Mouse (Mus musculus): ENCODE measurements around the gene Sh3gl2. TPM values are rescaled to one million over a fixed set of nuclear protein-coding genes. Genes with fewer than 3 reads are reported as not detected.

Sh3gl2 gene
- polyA plus RNA-seq, 1 experiment from 2014 or later, result 9.7 TPM

- TF ChIP-seq CTCF (IDR thresholded peaks at IDR 0.05; ENCODE audit: low read depth) (no peak), EP300 (optimal IDR thresholded peaks at IDR 0.05) (no peak)
- DNase-seq (ENCODE audit: low spot score), result no peak
- WGBS, result 49% methylated on average over 7 of the region's 7 CpGs
- no peak overlapping the region for H3K4me2 ChIP-seq (replicated peaks; ENCODE audit: low read depth)
- no peaks in the 10 kb centered on the region for H3K36me3 ChIP-seq (ENCODE audit: control insufficient read depth, insufficient read depth, low read length)
- no peak overlapping the region for H3K4me3 ChIP-seq (ENCODE audit: low read depth, low read length)
- no peak for ATAC-seq (ENCODE audit: low FRiP score, low TSS enrichment)
- no peak overlapping the region for H3K9ac ChIP-seq (ENCODE audit: low read length)
- no peak overlapping the region for H3K27ac ChIP-seq (replicated peaks)
- no peaks in the 10 kb centered on the region for H3K27me3 ChIP-seq (ENCODE audit: control insufficient read depth, insufficient read depth, low read length)
- no peaks in the 10 kb centered on the region for H3K4me1 ChIP-seq (replicated peaks; ENCODE audit: control insufficient read depth, insufficient read depth)
- H3K9me3 ChIP-seq (ENCODE audit: control insufficient read depth, low read length), result no peaks in the 10 kb centered on the region
These were observed 101.1 kb downstream of the Sh3gl2 start for GRCm38 (mm10) chr4:85305912-85306573.

GRCm38 (mm10) chr4:85319092-85319491 lies 114.2 kb downstream of the Sh3gl2 start:
- H3K4me1 ChIP-seq (replicated peaks; ENCODE audit: control insufficient read depth, insufficient read depth), result no peaks in the 10 kb centered on the region
- no peak overlapping the region for H3K27ac ChIP-seq (replicated peaks)
- H3K4me3 ChIP-seq (ENCODE audit: low read depth, low read length), result no peak overlapping the region
- no peak for ATAC-seq (ENCODE audit: low FRiP score, low TSS enrichment)
- no peaks in the 10 kb centered on the region for H3K36me3 ChIP-seq (ENCODE audit: control insufficient read depth, insufficient read depth, low read length)
- no peaks in the 10 kb centered on the region for H3K9me3 ChIP-seq (ENCODE audit: control insufficient read depth, low read length)
- DNase-seq (ENCODE audit: low spot score), result no peak
- TF ChIP-seq EP300 (optimal IDR thresholded peaks at IDR 0.05) (no peak), CTCF (IDR thresholded peaks at IDR 0.05; ENCODE audit: low read depth) (no peak)
- no peak overlapping the region for H3K4me2 ChIP-seq (replicated peaks; ENCODE audit: low read depth)
- no peaks in the 10 kb centered on the region for H3K27me3 ChIP-seq (ENCODE audit: control insufficient read depth, insufficient read depth, low read length)
- WGBS, result 57% methylated on average over 3 of the region's 3 CpGs
- no peak overlapping the region for H3K9ac ChIP-seq (ENCODE audit: low read length)

GRCm38 (mm10) chr4:85325454-85325853 lies 120.5 kb downstream of the Sh3gl2 start:
- no peaks in the 10 kb centered on the region for H3K4me1 ChIP-seq (replicated peaks; ENCODE audit: control insufficient read depth, insufficient read depth)
- H3K36me3 ChIP-seq (ENCODE audit: control insufficient read depth, insufficient read depth, low read length), result no peaks in the 10 kb centered on the region
- no peak overlapping the region for H3K4me2 ChIP-seq (replicated peaks; ENCODE audit: low read depth)
- no peaks in the 10 kb centered on the region for H3K9me3 ChIP-seq (ENCODE audit: control insufficient read depth, low read length)
- no peak for ATAC-seq (ENCODE audit: low FRiP score, low TSS enrichment)
- DNase-seq (ENCODE audit: low spot score), result no peak
- no peak overlapping the region for H3K27ac ChIP-seq (replicated peaks)
- H3K4me3 ChIP-seq (ENCODE audit: low read depth, low read length), result no peak overlapping the region
- TF ChIP-seq EP300 (optimal IDR thresholded peaks at IDR 0.05) (no peak), CTCF (IDR thresholded peaks at IDR 0.05; ENCODE audit: low read depth) (no peak)
- no peak overlapping the region for H3K9ac ChIP-seq (ENCODE audit: low read length)
- WGBS, result 57% methylated on average over 6 of the region's 6 CpGs
- H3K27me3 ChIP-seq (ENCODE audit: control insufficient read depth, insufficient read depth, low read length), result no peaks in the 10 kb centered on the region

GRCm38 (mm10) chr4:85326052-85326451 lies 121.1 kb downstream of the Sh3gl2 start:
- no peak overlapping the region for H3K9ac ChIP-seq (ENCODE audit: low read length)
- no peaks in the 10 kb centered on the region for H3K4me1 ChIP-seq (replicated peaks; ENCODE audit: control insufficient read depth, insufficient read depth)
- H3K9me3 ChIP-seq (ENCODE audit: control insufficient read depth, low read length), result no peaks in the 10 kb centered on the region
- H3K27ac ChIP-seq (replicated peaks), result no peak overlapping the region
- TF ChIP-seq CTCF (IDR thresholded peaks at IDR 0.05; ENCODE audit: low read depth), result no peak
- TF ChIP-seq EP300 (optimal IDR thresholded peaks at IDR 0.05), result no peak
- WGBS, result 84% methylated on average over 1 of the region's 1 CpGs
- DNase-seq (ENCODE audit: low spot score) (no peak), ATAC-seq (ENCODE audit: low FRiP score, low TSS enrichment) (no peak)
- no peak overlapping the region for H3K4me3 ChIP-seq (ENCODE audit: low read depth, low read length)
- H3K4me2 ChIP-seq (replicated peaks; ENCODE audit: low read depth), result no peak overlapping the region
- H3K27me3 ChIP-seq (ENCODE audit: control insufficient read depth, insufficient read depth, low read length), result no peaks in the 10 kb centered on the region
- H3K36me3 ChIP-seq (ENCODE audit: control insufficient read depth, insufficient read depth, low read length), result no peaks in the 10 kb centered on the region

- Histone ChIP-seq H3K27me3 (ENCODE audit: control insufficient read depth, insufficient read depth, low read length) (no peaks in the 10 kb centered on the region), H3K27ac (replicated peaks) (no peak overlapping the region), H3K4me1 (replicated peaks; ENCODE audit: control insufficient read depth, insufficient read depth) (no peaks in the 10 kb centered on the region), H3K36me3 (ENCODE audit: control insufficient read depth, insufficient read depth, low read length) (no peaks in the 10 kb centered on the region), H3K4me3 (ENCODE audit: low read depth, low read length) (no peak overlapping the region), H3K9me3 (ENCODE audit: control insufficient read depth, low read length) (no peaks in the 10 kb centered on the region), H3K4me2 (replicated peaks; ENCODE audit: low read depth) (no peak overlapping the region), H3K9ac (ENCODE audit: low read length) (no peak overlapping the region)
- WGBS, result 62% methylated on average over 4 of the region's 4 CpGs
- no peak for TF ChIP-seq EP300 (optimal IDR thresholded peaks at IDR 0.05)
- no peak for TF ChIP-seq CTCF (IDR thresholded peaks at IDR 0.05; ENCODE audit: low read depth)
- DNase-seq (ENCODE audit: low spot score), result no peak
- no peak for ATAC-seq (ENCODE audit: low FRiP score, low TSS enrichment)
These were observed 129.8 kb downstream of the Sh3gl2 start for GRCm38 (mm10) chr4:85334688-85335200.

GRCm38 (mm10) chr4:85336356-85336755 lies 131.4 kb downstream of the Sh3gl2 start:
- no peak for DNase-seq (ENCODE audit: low spot score)
- no peaks in the 10 kb centered on the region for H3K9me3 ChIP-seq (ENCODE audit: control insufficient read depth, low read length)
- ATAC-seq (ENCODE audit: low FRiP score, low TSS enrichment), result no peak

More at GRCm38 (mm10) chr4:85336356-85336755, 131.4 kb downstream of the Sh3gl2 start:
- Histone ChIP-seq H3K4me3 (ENCODE audit: low read depth, low read length) (no peak overlapping the region), H3K27me3 (ENCODE audit: control insufficient read depth, insufficient read depth, low read length) (no peaks in the 10 kb centered on the region), H3K9ac (ENCODE audit: low read length) (no peak overlapping the region), H3K4me2 (replicated peaks; ENCODE audit: low read depth) (no peak overlapping the region), H3K36me3 (ENCODE audit: control insufficient read depth, insufficient read depth, low read length) (no peaks in the 10 kb centered on the region), H3K27ac (replicated peaks) (no peak overlapping the region), H3K4me1 (replicated peaks; ENCODE audit: control insufficient read depth, insufficient read depth) (no peaks in the 10 kb centered on the region)
- no peak for TF ChIP-seq CTCF (IDR thresholded peaks at IDR 0.05; ENCODE audit: low read depth)
- TF ChIP-seq EP300 (optimal IDR thresholded peaks at IDR 0.05), result no peak
